In the genomic region with DNA sequence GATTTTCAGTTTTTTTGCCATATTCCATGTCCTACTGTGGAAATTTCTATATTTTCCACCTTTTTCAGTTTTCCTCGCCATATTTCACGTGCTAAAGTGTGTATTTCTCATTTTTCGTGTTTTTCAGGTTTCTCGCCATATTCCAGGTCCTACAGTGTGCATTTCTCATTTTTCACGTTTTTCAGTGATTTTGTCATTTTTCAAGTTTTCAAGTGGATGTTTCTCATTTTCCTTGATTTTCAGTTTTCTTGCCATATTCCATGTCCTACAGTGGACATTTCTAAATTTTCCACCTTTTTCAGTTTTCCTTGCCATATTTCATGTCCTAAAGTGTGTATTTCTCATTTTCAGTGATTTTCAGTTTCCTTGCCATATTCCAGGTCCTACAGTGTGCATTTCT, we compare ENCODE assay signal across 13 mouse cellular contexts. TPM values are rescaled to one million over a fixed set of nuclear protein-coding genes. Genes with fewer than 3 reads are reported as not detected.
"Had no signal": no experiment of that assay in that cellular context is flagged by ENCODE, and none has a peak within 500 bp of the region (broad histone marks: within the 10 kb centered on the region; RNA-seq: fewer than 3 reads in every experiment).

No protein-coding gene starts in this region.

RNA-seq across cellular contexts. Expression of a gene that starts 0.9 kb away (rescaled TPM):
- total RNA-seq: forebrain, postnatal 0 days; gastrocnemius, adult 18-20 months; gastrocnemius, adult 2 months; gastrocnemius, adult 8-10 months; gastrocnemius, postnatal 14 days; gastrocnemius, postnatal 25 days; gastrocnemius, postnatal 36 days; heart, adult 18-20 months had no signal

RNA-seq across cellular contexts. Expression of a gene that starts 2.8 kb away (rescaled TPM):
- total RNA-seq: forebrain, postnatal 0 days; gastrocnemius, adult 18-20 months; gastrocnemius, adult 2 months; gastrocnemius, postnatal 14 days; gastrocnemius, postnatal 25 days; gastrocnemius, postnatal 36 days had no signal

RNA-seq across cellular contexts. Expression of a gene that starts 8.3 kb away (rescaled TPM):
- total RNA-seq: common myeloid progenitor, adult 5-6 weeks; forebrain, postnatal 0 days; gastrocnemius, adult 18-20 months; gastrocnemius, adult 2 months; gastrocnemius, adult 8-10 months; gastrocnemius, postnatal 14 days; gastrocnemius, postnatal 25 days; gastrocnemius, postnatal 36 days; gastrocnemius, postnatal 4 days; granulocyte monocyte progenitor cell, adult 5-6 weeks; heart, adult 18-20 months; heart, adult 2 months; heart, adult 8-10 months had no signal

RNA-seq across cellular contexts. Expression of a gene that starts 8.9 kb away (rescaled TPM):
- total RNA-seq: common myeloid progenitor, adult 5-6 weeks; gastrocnemius, adult 2 months; gastrocnemius, postnatal 25 days; heart, adult 2 months had no signal

RNA-seq across cellular contexts. Expression of a gene that starts 10.5 kb away (rescaled TPM):
- total RNA-seq: forebrain, postnatal 0 days; gastrocnemius, adult 18-20 months; gastrocnemius, adult 2 months; gastrocnemius, adult 8-10 months; gastrocnemius, postnatal 14 days; gastrocnemius, postnatal 25 days; gastrocnemius, postnatal 36 days; gastrocnemius, postnatal 4 days; heart, adult 18-20 months; heart, adult 2 months; heart, adult 8-10 months had no signal
